Mouse (Mus musculus) midbrain, embryonic 14.5 days (tissue): ENCODE measurements around the gene 2200002J24Rik. TPM values are rescaled to one million over a fixed set of nuclear protein-coding genes. Genes with fewer than 3 reads are reported as not detected.
A peak's percentile ranks its signal among the peaks of the same experiment; 100 is the strongest.
"Not testable (repeated sequence)": the region's sequence is repeated elsewhere in the genome, so short reads cannot be mapped to it uniquely, and the experiment has no call there.

ENCODE experiments used
- ATAC-seq: fragments of 200-750 bp; cut with Nextera tagmentation; 2 replicates; pipeline ENCODE4 v1.8.0; 2017; ENCODE audit warnings: moderate number of reproducible peaks, moderate library complexity; ENCODE audit not compliant: low FRiP score, low TSS enrichment
- DNase-seq: peaks from one replicate; pipeline ENCODE4 v3.0.0-alpha.2; 2015
- H3K27ac ChIP-seq: fragments of 300-500 bp; sonication (generic); replicated peaks from 2 replicates; pipeline ENCODE4 v1.5.1; 2014; ENCODE audit warnings: mild to moderate bottlenecking, low read depth, low read length, moderate library complexity
- H3K27me3 ChIP-seq: fragments of 300-500 bp; sonication (generic); 2 replicates; pipeline ENCODE4 v1.6.1; 2014; ENCODE audit warnings: low read length, control low read depth, mixed read lengths; ENCODE audit not compliant: control insufficient read depth, insufficient read depth
- H3K36me3 ChIP-seq: fragments of 300-500 bp; sonication (generic); 2 replicates; pipeline ENCODE4 v1.6.1; 2014; ENCODE audit warnings: low read length, control low read depth; ENCODE audit not compliant: control insufficient read depth, insufficient read depth
- H3K4me1 ChIP-seq: fragments of 300-500 bp; sonication (generic); 2 replicates; pipeline ENCODE4 v1.6.1; 2014; ENCODE audit warnings: mild to moderate bottlenecking, antibody characterized with exemption, low read length, control low read depth; ENCODE audit not compliant: control insufficient read depth, insufficient read depth
- H3K4me2 ChIP-seq: fragments of 300-500 bp; sonication (generic); 2 replicates; pipeline ENCODE4 v1.6.1; 2014; ENCODE audit warnings: mild to moderate bottlenecking, low read length, moderate library complexity
- H3K4me3 ChIP-seq: fragments of 300-500 bp; sonication (generic); replicated peaks from 2 replicates; pipeline ENCODE4 v1.5.1; 2014; ENCODE audit warnings: low read depth, low read length
- H3K9ac ChIP-seq: fragments of 300-500 bp; sonication (generic); replicated peaks from 2 replicates; pipeline ENCODE4 v1.6.1; 2014; ENCODE audit warnings: mild to moderate bottlenecking, low read length, moderate library complexity
- H3K9me3 ChIP-seq: fragments of 300-500 bp; sonication (generic); 2 replicates; pipeline ENCODE4 v1.6.1; 2016; ENCODE audit warnings: low read length, control low read depth, mixed read lengths; ENCODE audit not compliant: control insufficient read depth
- WGBS: fragments of 180-500 bp; shearing (Covaris S2); extraction: QIAGEN DNeasy Blood & Tissue Kit; methylation state at CpG from one replicate; pipeline ENCODE4 v1.1.7; 2014; 5-methylcytosine and 5-hydroxymethylcytosine counted together
- polyA plus RNA-seq: library from polyadenylated mRNA; unstranded; fragments of >200 nt; fragmentation: Nextera tagmentation; extraction: Ambion mirVana; gene quantifications from 2 replicates; pipeline ENCODE4 v1.2.1, GENCODE M21; 2014

The 2200002J24Rik gene
- polyA plus RNA-seq, 1 experiment from 2014 or later = not detected

DNA sequence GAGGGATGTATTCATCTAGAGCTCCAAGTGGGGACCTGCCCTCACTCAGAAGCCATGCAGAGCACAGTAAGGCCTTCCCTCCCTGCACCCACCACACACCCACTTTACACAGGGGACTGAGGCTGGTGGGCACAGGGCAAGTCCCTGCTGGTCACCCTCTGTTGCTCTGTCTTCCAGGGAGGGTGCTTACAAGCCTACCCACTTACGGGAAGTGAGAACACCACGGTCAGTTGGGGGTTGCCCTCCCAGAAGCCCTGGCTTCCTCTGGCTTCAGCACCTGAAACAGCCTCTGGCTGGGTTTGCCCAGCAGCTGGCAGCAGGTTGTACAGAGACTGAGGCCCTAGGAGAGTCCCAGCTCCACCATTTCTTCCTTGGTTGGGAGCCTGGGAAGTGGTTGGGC lies 43.8 kb downstream of the 2200002J24Rik start:
- H3K9me3 ChIP-seq, H3K27me3 ChIP-seq, H3K9ac ChIP-seq, DNase-seq, H3K4me3 ChIP-seq, H3K4me1 ChIP-seq, H3K4me2 ChIP-seq, ATAC-seq, H3K27ac ChIP-seq: not testable (repeated sequence)
- peaks cover 13% of the 10 kb centered on the region; the same call in 1 of the 2 replicates for H3K36me3 ChIP-seq
- 78% methylated on average over 2 of the region's 2 CpGs for WGBS

DNA sequence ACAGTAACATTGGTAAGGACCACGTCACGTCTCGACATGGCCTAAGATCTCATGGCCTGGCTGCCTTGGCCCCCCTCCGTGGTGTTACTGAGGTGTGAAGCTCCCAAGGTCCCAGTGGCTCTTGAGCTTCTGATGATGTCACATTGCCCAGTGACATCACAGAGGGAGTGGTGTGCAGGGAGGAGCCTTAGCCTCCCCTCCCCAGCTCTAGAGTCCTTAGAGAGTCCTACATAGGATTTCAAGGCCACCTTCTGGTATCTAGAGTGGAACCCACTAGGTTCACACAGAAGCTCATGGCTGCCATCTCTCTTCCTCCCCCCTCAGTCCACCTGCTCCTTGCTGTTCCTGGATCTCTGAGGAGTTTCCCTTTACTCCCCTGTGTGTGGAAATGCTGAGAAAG lies 44.9 kb downstream of the 2200002J24Rik start, which contains the start of gene Gapdhs:
TSS of gene Gapdhs (minus strand) at position 65 of the 400 bp plus-strand sequence.
- H3K4me2 ChIP-seq, H3K27ac ChIP-seq, H3K9me3 ChIP-seq, H3K4me3 ChIP-seq, H3K36me3 ChIP-seq, H3K27me3 ChIP-seq, ATAC-seq, H3K9ac ChIP-seq, DNase-seq, H3K4me1 ChIP-seq: not testable (repeated sequence)
- WGBS = 57% methylated on average over 1 of the region's 4 CpGs

DNA sequence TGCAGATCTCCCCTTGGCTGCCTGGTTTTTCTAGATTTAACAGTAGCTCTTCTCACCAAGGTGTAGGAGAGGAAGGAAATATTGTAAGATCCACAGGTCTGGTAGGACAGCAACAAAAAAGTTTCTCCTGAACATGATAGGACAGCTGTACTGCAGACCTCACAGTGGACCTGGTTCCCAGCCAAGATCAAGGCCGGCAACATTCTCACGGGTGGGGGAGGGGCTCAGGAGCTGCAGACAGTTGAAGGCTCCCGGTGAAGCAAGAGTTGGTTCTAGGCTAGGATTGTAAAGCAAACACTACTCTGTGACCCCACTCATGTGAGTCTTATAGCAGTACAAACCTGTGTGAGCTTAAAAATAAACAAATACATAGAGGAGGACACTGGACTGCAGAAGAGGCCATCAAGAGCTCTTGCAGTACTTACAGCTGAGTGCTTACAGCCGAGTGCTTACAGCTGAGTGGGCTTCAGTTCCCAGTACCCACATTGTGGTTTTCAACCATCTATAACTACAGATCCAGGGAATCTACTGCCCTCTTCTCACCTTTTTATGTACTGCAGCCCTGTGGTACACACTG lies 45.4 kb downstream of the 2200002J24Rik start:
- whole genome bisulfite sequencing = 59% methylated on average over 4 of the region's 4 CpGs
- DNase-seq (peak; percentile 23), ATAC-seq (no peak)
- no peaks in the 10 kb centered on the region for H3K9me3 ChIP-seq
- H3K4me3 ChIP-seq = no peak overlapping the region
- H3K4me1 ChIP-seq = no peaks in the 10 kb centered on the region
- H3K27me3 ChIP-seq = no peaks in the 10 kb centered on the region
- no peak overlapping the region for H3K4me2 ChIP-seq
- no peak overlapping the region for H3K9ac ChIP-seq
- peaks cover 9% of the 10 kb centered on the region; the same call in 1 of the 2 replicates for H3K36me3 ChIP-seq
- H3K27ac ChIP-seq = no peak overlapping the region

DNA sequence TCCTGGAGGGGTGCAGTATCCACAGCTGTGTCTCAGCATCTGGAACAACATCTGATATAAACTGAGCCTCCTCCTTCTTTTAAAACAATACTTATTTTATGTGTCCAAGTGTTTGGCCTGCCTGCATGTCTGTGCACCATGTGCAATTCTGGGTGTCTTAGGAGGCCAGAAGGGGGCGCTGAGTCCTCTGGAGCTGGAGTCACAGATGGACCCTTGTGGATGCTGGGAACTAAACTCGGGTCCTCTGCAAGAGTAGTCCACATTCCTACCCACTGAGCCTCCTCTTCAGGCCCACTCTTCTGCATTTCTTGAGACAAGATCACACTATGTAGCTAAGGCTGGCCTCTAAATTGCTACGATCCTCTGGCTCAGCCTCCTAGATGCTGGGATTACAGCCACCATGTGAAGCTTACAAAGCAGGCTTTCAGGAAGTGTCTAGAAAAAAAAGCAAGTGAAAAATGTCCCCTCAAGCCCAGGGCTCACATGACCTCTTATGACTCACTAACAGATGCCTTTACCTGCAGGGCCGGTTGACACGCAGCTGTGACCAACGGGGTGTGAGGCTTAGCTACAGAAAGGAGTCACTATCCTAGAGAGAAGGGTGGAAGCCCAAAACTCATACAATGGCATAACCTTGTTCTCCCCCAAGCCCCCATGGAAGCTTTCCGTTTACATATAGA lies 48.9 kb downstream of the 2200002J24Rik start:
- 87% methylated on average over 7 of the region's 7 CpGs for WGBS
- no peaks in the 10 kb centered on the region for H3K9me3 ChIP-seq
- DNase-seq = no peak

More for the DNA sequence above, 48.9 kb downstream of the 2200002J24Rik start:
- Histone ChIP-seq H3K27me3 (no peaks in the 10 kb centered on the region), H3K9ac (no peak overlapping the region), H3K36me3 (no peaks in the 10 kb centered on the region), H3K4me2 (no peak overlapping the region), H3K27ac (no peak overlapping the region), H3K4me1 (no peaks in the 10 kb centered on the region), H3K4me3 (no peak overlapping the region)
- ATAC-seq = no peak

Other genes with a start within 250 kb of the 2200002J24Rik start
- 5.0 and 5.7 TPM in 2 replicates for gene Kirrel2, start 241.2 kb upstream of the 2200002J24Rik start, polyA plus RNA-seq
- gene Nphs1, start 240.6 kb upstream of the 2200002J24Rik start, polyA plus RNA-seq = 0.74 and 1.4 TPM in 2 replicates
- gene Prodh2, start 205.3 kb upstream of the 2200002J24Rik start, polyA plus RNA-seq = not detected in 2 replicates
- gene Arhgap33, start 163.9 kb upstream of the 2200002J24Rik start, polyA plus RNA-seq = 101 and 129 TPM in 2 replicates
- gene Hspb6, start 146.7 kb upstream of the 2200002J24Rik start, polyA plus RNA-seq = 6.3 and 7.4 TPM in 2 replicates
- gene Proser3, start 146.6 kb upstream of the 2200002J24Rik start, polyA plus RNA-seq = 7.4 and 10.9 TPM in 2 replicates
- 49.9 and 59.1 TPM in 2 replicates for gene Lin37, start 139.1 kb upstream of the 2200002J24Rik start, polyA plus RNA-seq
- 103 and 104 TPM in 2 replicates for gene U2af1l4, start 135.6 kb upstream of the 2200002J24Rik start, polyA plus RNA-seq
- 8.2 and 11.8 TPM in 2 replicates for gene Gm49396, start 135.6 kb upstream of the 2200002J24Rik start, polyA plus RNA-seq
- gene Psenen, start 135.3 kb upstream of the 2200002J24Rik start, polyA plus RNA-seq = 99.1 and 135 TPM in 2 replicates
- gene Igflr1, start 133.5 kb upstream of the 2200002J24Rik start, polyA plus RNA-seq = 2.8 and 5.8 TPM in 2 replicates
- gene Kmt2b, start 110.2 kb upstream of the 2200002J24Rik start, polyA plus RNA-seq = 13.1 and 15.4 TPM in 2 replicates
- 0.34 and 0.47 TPM in 2 replicates for gene Zbtb32, start 100.0 kb upstream of the 2200002J24Rik start, polyA plus RNA-seq
- 0.15 and 0.20 TPM in 2 replicates for gene Upk1a, start 86.1 kb upstream of the 2200002J24Rik start, polyA plus RNA-seq
- 999 and 1,303 TPM in 2 replicates for gene Cox6b1, start 72.8 kb upstream of the 2200002J24Rik start, polyA plus RNA-seq
- not detected in 2 replicates for gene Etv2, start 63.1 kb upstream of the 2200002J24Rik start, polyA plus RNA-seq
- 126 and 144 TPM in 2 replicates for gene Rbm42, start 48.6 kb upstream of the 2200002J24Rik start, polyA plus RNA-seq
- gene Haus5, start 33.9 kb upstream of the 2200002J24Rik start, polyA plus RNA-seq = 21.6 and 22.8 TPM in 2 replicates
- gene Pmis2, start 27.3 kb upstream of the 2200002J24Rik start, polyA plus RNA-seq = not detected in 2 replicates
- gene Atp4a, start 13.3 kb downstream of the 2200002J24Rik start, polyA plus RNA-seq = 0.53 and 1.1 TPM in 2 replicates
- gene Tmem147, start 30.6 kb downstream of the 2200002J24Rik start, polyA plus RNA-seq = 238 and 290 TPM in 2 replicates
- 0.83 and 1.2 TPM in 2 replicates for gene Gapdhs, start 44.8 kb downstream of the 2200002J24Rik start, polyA plus RNA-seq
- 0.82 and 3.8 TPM in 2 replicates for gene Sbsn, start 52.5 kb downstream of the 2200002J24Rik start, polyA plus RNA-seq
- 0.78 and 0.87 TPM in 2 replicates for gene Dmkn, start 64.8 kb downstream of the 2200002J24Rik start, polyA plus RNA-seq
- gene Krtdap, start 89.0 kb downstream of the 2200002J24Rik start, polyA plus RNA-seq = not detected in 2 replicates
- gene Ffar2, start 124.8 kb downstream of the 2200002J24Rik start, polyA plus RNA-seq = 0.11 TPM in 1 of 2 replicates, not detected in the other
- gene Ffar3, start 157.3 kb downstream of the 2200002J24Rik start, polyA plus RNA-seq = not detected in 2 replicates
- not detected in 2 replicates for gene Ffar1, start 162.6 kb downstream of the 2200002J24Rik start, polyA plus RNA-seq
- not detected in 2 replicates for gene Cd22, start 181.4 kb downstream of the 2200002J24Rik start, polyA plus RNA-seq
- 1.8 and 2.8 TPM in 2 replicates for gene Mag, start 215.9 kb downstream of the 2200002J24Rik start, polyA plus RNA-seq
- gene Hamp2, start 225.8 kb downstream of the 2200002J24Rik start, polyA plus RNA-seq = not detected in 2 replicates
- not detected in 2 replicates for gene Hamp, start 245.1 kb downstream of the 2200002J24Rik start, polyA plus RNA-seq